Mouse (Mus musculus) cerebellum, adult 9-11 months (tissue): ENCODE measurements around the gene Rom1.

Experiments
- DNase-seq: peaks from one replicate; pipeline ENCODE4 v3.0.0; 2022

The Rom1 gene

GRCm38 (mm10) chr19:8941515-8942217 is 12.5 kb upstream of the Rom1 start, which contains the start of gene Mta2:
Gene Mta2 (plus strand): TSS chr19:8941875.
- DNase-seq = peak; percentile 97

GRCm38 (mm10) chr19:8941136-8941514 is 12.0 kb upstream of the Rom1 start:
- peak; percentile 65 for DNase-seq

- peak; percentile 73 for DNase-seq
Measured at GRCm38 (mm10) chr19:8940526-8941133, 11.5 kb upstream of the Rom1 start.

DNA sequence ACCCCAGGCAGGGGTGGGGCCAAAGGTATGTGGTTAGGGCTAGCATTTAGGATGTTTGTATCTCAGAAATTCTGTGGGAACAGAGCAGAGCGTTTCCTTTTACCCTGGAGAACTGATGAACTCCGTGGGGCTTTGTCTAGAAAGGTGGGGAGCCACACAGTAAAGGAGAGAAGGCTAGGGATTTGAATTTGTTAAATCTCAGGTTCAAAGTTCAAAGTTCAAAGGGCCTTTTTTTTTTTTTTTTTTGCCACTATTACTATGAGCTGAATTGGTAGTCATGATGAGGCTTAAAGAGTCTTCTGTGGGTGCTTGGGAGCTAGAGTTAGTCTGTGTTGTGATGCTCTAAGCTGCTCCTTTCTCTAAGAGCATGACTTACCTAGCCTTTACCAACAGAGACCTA is 7.6 kb upstream of the Rom1 start:
- DNase-seq = no peak

- DNase-seq = no peak
Measured at GRCm38 (mm10) chr19:8930771-8931170, 1.6 kb upstream of the Rom1 start.

DNA sequence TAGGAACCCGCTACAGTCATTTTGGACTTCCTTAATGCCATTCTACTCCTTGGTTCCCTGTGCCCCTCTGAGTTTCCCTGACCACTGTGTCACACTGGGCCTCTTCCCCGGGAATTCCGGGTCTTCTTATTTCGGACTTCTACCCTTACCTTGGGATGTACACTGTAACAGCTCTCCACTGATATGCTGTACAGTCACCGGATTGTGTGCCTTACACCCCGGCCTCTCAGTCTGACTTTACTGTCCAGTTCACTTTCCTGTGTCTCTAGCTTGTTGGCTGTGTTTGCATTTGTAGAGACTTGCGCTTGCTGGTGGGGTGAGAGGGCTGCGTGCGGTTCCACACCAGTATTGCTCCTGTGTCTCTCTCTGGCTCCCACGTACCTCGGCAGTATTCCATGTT is 961 bp upstream of the Rom1 start:
- DNase-seq = no peak

- DNase-seq = peak; percentile 87
Measured at GRCm38 (mm10) chr19:8928689-8929223, 400 bp downstream of the Rom1 start.

- no peak for DNase-seq
Measured at GRCm38 (mm10) chr19:8927891-8928525, 1.1 kb downstream of the Rom1 start.

DNA sequence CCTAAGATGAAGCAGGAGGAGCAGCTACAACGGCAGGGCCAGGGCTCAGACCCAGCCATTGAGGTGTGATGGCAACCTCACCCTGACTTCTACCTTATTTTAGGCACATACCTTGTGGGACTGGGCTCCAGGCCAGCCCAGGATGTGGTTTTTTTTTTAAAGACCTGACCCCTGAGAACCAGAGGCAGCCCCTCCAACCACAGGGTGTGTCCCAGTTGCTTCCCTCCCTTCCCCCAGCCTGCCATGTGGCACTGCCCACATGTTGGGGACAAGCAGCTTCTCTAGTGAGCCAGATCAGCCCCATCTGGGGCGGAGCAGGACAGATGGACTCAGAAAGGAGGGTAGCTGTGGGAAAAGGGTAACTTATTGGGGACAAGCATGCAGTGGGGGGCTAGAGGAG is 2.4 kb downstream of the Rom1 start:
- DNase-seq = peak; percentile 51

GRCm38 (mm10) chr19:8921741-8922140 is 7.4 kb downstream of the Rom1 start:
- peak; percentile 47 for DNase-seq

DNA sequence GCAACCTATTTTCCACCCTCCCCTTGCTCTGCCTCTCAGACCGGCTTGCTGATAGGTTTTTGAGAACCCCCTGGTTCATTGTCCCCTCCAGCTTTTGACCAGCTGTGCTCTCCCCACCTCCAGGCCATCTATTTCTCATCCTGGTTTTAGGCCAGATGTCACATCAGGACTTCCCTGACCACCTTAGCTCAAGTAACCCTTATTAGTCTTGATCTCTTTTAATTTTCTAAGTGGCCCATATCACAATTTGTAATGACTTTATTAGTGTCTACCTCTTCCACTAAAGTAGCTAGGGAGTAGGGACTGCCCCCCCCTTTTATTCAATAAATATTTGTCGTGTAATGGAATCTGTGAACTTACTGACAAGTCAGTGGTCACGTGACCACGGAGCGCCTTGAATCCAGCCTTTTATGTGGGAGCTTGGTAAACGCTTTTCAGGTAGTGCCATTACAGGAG is 8.3 kb downstream of the Rom1 start:
- DNase-seq = no peak

DNA sequence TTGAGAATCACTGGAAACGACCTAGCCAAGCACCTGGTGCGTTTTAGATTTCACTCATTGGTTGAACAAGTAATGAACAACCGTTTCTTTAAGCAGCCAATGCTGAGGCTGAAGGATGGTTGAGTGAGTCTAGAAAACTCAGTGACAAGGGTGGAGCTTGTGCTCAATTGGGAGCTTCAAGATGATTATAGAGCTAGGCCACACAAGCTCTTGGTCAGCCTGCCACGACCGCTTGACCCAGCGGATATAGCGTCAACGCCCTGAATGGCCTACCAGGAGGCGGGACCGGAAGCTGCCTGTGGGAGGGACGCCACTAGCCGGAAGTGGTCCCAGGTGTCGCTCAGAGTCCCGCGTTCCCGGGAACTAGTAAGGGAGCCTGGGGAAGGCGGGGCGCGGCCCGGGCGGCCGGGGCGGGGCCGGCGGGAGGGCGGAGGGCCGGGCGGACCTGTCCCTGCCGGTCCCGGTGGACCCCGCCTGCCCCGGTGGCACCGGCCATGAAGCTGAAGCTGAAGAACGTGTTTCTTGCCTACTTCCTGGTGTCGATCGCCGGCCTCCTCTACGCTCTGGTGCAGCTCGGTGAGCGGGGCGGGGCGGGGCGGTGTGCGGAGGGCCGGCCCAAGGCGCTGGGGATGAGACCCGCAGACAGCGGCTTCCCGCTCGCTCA is 9.0 kb downstream of the Rom1 start, which contains the start of gene B3gat3:
Gene B3gat3 (plus strand): TSS at position 302 of the 664 bp plus-strand sequence.
- DNase-seq = peak; percentile 97

DNA sequence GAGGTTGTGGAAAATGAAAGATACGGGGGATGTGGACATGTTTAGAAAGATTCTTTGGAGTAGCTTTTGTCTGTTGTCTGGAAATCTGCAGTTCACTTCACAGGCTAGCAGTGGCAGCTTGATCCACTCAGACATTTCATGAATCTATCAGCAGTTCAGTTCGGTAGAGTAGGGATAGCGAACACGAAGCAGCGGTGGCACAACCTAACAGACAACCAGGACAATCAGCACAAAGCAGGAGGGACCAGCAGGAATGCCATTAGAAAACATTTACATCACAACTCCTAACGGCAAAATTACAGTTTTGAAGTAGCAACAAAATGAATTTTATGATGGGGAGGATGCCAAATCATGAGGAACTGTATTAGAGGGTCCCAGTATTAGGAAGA is 9.5 kb downstream of the Rom1 start:
- DNase-seq = no peak

- DNase-seq = no peak
Measured at GRCm38 (mm10) chr19:8919000-8919399, 10.2 kb downstream of the Rom1 start.

- DNase-seq = no peak
Measured at GRCm38 (mm10) chr19:8914212-8914611, 14.9 kb downstream of the Rom1 start.

GRCm38 (mm10) chr19:8911810-8912209 is 17.3 kb downstream of the Rom1 start:
- no peak for DNase-seq

GRCm38 (mm10) chr19:8908531-8908930 is 20.6 kb downstream of the Rom1 start:
- DNase-seq = no peak

DNA sequence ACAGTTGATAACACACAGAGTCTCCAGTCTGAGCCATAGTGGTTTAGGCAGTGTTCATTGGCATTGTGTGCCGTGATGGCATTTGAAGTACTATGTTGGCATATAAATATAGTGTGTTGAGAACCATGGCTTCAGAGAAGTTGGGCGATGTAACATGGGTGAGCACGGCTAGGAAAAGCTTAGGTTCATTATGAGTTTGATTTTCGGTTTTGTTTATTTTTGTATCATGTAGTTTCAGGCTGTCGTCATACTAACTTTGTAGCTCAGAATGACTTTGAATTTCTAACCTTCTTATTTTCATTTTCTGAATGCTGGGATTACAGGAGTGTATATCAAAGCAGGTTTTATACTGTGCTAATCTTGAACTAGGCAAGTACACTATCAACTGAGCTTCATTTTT is 25.7 kb downstream of the Rom1 start:
- DNase-seq = no peak

DNA sequence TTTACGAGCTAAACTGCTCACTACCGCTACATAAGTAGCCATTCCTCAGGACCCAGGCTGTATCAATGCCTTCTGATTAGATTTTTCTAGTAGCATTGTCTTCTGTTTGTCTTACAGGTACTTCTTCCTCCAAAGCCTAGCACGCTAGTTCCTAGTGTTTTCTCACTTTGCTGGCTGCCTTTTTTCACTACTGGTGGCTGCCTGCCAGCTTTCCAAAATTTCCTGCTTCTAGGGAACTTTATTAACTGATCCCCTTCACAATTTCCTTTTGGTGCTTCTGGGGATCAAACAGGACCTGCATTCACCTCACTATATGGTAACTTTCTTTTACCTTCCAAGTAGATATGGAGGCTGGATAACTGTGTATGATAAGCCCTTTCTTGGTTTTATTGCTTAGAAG is 30.1 kb downstream of the Rom1 start:
- DNase-seq = no peak

- no peak for DNase-seq
Measured at GRCm38 (mm10) chr19:8898576-8898975, 30.6 kb downstream of the Rom1 start.

GRCm38 (mm10) chr19:8897865-8898495 is 31.2 kb downstream of the Rom1 start, which contains the start of gene Ganab:
Gene Ganab (plus strand): TSS chr19:8898071.
- peak; percentile 96 for DNase-seq

DNA sequence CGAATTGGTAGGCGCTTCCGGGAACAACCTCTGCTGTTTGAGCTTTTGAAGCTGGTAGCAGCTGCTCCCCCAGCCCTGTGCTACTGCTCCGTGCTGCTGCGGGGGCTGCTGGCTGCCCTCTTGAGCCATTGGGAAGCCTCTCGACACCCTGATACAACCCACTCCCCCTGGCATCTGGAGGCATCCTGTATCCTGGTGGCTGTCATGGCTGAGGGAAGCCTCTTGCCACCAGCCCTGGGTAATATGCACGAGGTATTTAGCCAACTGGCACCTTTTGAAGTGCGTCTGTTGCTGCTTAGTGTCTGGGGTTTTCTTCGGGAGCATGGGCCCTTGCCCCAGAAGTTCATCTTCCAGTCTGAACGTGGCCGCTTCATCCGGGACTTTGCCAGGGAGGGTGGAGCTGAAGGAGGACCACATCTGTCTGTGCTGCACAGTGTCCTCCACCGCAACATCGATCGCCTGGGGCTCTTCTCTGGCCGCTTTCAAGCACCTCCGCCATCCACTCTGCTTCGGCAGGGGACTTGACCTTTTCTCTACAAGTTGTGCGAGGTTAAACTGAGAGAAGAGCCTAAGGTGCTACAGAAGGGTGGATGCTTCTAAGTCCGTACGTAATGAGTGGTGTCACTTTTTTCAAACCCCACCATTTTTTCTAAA is 31.8 kb downstream of the Rom1 start:
- peak; percentile 71 for DNase-seq
